Mouse (Mus musculus): ENCODE data around the gene Tmem51.
"Not testable (repeated sequence)": the region's sequence is repeated elsewhere in the genome, so short reads cannot be mapped to it uniquely, and the experiment has no call there.

Tmem51 gene

DNA sequence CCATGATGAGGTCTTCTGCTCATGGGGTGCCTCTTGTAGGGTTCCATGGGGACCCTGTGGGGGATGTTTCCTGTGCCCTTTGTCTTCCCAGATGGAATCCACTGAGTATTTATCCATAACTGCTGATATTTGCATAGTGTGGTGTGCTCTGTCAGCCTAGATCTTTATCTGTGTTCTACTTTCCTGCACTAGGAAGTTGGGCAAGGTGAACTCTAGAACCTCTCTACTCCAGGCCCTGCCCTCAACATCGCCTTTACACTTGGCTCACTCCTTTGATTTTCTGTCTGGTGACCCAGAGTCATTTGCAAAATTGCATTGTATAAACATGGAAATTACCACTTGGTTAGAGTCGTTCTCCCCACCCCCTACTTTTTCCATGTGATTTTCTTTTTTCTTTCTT is 59.6 kb downstream of the Tmem51 start:
- no peak for DNase-seq (ENCODE audit: low spot score in 2 of 2)

DNA sequence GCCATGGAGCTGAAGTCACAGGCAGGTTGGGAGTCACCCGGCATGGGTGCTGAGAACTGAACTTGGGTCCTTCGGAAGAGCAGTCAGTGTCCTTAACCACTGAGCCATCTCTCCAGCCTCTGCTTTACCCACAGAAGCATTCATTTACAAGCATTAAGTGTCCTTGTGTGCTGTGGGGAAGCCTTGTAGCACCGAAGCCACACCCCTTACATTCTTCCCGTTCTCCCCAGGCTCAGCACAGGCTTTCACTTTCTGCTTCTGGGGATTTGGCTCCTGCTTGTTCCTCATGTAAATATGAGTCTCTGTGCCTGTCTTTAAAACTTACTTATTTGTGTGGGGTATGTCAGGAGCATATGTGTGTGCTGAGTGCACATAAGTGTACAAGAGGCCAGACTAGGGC is 60.9 kb downstream of the Tmem51 start:
- DNase-seq (ENCODE audit: low spot score in 2 of 2): no peak

DNA sequence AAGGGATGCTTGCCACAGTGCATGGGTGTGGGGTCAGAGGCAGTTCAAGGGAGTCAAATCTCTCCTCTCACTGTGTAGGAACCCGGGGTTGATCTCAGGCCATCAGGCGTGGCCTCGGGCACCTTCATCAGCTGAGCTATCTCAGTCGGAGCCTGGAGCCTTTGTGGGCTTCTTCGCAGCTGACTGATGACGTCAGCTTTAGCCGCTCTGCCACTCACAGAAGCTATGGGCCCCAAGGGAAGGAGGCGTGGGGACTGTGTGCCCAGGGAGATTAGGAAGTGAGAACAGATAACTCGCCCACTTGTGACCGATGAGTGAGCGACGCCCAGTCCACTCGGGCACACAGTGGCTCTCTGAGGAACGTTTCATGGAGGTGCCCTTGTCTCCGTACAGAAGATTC is 66.4 kb downstream of the Tmem51 start:
- DNase-seq (ENCODE audit: low spot score in 2 of 2): no peak

DNA sequence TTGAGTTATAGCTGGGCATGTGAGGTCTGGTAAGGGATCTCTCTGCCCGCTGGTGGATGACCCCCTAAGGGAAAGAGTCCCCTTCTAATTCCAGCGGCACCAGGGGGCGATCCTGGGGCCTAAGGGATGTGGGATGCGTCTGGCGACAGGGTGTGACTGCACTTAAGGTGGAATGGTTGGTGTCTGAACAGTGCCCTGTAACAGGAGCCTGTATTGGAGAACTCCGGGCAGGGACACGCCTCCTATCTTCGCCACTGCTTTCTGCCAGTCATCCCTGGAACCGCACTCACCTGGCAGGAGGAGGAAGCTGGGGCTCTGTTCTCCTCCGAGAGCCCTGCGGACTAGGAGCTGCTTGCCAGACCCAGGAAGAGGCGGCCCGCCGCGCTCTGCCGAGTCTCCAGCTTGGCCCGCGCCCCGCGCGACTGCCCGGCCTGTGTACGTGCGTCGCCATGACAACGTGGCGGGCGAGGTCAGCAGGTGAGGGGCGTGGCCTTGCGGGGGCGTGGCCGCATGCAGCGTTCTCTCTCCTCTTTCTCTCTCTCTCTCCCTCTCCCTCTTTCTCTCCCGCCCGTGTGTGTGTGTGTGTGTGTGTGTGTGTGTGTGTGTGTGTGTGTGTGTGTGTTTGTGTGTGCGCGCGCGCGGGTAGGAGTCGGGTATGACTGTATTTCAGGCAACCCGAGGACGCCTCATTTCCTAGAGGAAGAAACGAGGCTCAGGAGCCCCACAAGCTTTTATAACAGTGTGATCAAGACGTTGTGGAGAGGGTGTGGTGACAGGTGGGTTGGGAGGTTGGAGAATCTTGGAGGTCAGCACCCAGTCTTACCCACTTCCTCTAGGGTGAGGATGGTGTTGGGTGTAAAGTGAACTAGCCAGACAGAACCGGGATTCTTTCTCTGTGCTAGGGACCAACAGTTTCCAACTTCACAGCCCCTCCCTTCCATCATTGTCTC is 69.2 kb downstream of the Tmem51 start, which contains the start of gene Fhad1:
Gene Fhad1, minus strand, starts transcription at position 424 of the 950 bp plus-strand sequence.
- peak; percentile 69 for DNase-seq (ENCODE audit: low spot score in 2 of 2)

DNA sequence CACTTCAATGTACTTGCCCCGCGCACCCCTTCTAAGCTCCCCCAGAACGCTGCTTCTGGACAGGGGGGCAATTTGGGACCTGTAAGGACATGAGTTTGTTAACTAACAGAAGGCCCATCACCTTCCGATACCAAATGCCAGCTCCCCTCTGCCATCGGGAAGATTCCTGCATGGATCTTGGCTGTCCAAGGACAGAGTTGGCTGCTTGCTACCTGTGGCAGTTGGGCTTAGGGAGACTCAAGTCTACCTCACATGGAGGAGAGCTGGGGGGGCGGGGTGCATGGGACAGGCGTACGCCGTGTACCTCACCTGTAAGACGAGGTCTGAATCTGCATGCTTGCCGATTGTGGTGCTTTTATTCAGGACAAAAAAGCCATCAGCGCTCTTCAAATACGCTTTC is 72.9 kb downstream of the Tmem51 start:
- DNase-seq (ENCODE audit: low spot score in 2 of 2): no peak

DNA sequence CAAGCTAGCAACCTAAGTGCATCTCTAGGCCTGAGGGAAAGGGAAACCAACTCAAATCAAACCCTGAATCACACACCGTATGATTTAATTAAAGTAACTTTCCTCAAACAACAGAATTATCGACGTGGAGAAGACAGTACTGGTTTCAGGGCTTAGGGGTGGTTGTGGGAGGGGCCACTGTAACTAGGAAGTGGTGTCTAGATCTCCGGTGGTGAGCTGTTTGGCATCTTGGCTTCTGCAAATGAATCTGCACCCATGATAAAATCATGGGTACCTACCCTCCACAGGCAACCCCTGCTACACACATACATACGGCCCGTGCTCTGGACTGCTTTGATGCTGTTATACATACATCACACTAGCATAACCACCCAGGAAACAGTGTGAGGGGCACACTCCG is 73.7 kb downstream of the Tmem51 start:
- no peak for DNase-seq (ENCODE audit: low spot score in 2 of 2)

DNA sequence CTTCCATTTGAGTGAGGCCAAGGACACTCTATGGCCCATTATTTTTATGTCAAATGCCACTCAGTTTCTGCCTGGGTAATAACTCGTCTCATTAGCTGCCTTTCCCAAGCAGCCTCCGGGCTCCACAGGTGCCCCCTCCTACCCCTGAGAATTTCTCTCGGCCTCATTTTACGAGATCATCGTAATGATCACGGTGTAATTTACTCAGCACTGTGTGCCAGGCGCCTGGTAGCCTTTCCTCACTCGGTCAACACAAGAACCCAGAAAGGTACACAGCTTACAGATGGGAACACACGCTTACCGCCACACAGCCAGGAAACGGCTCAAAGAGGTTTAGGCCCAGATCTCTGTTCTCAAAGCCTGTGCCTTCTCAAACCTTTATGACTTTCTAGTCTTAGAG is 75.9 kb downstream of the Tmem51 start:
- DNase-seq (ENCODE audit: low spot score in 2 of 2): no peak

DNA sequence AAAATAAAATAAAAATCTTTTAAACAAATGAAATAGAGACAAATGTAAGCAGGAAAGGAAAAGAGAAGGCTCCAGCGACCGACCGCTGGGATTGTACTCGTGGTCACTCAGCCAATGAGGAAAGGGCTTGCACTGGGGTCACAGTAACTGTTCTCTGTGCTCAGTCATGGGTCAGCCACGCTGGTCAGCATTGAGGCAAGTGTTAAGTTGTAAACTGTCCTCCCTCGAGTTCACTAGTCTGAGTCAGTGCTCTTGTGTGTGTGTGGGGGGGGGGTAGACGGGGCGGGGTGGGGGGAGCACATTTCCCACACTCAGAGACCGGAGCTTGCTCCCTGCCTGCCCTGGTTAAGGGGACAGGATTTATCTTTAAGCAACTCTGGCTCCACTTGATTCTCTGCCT is 83.5 kb downstream of the Tmem51 start:
- no peak for DNase-seq (ENCODE audit: low spot score in 2 of 2)

DNA sequence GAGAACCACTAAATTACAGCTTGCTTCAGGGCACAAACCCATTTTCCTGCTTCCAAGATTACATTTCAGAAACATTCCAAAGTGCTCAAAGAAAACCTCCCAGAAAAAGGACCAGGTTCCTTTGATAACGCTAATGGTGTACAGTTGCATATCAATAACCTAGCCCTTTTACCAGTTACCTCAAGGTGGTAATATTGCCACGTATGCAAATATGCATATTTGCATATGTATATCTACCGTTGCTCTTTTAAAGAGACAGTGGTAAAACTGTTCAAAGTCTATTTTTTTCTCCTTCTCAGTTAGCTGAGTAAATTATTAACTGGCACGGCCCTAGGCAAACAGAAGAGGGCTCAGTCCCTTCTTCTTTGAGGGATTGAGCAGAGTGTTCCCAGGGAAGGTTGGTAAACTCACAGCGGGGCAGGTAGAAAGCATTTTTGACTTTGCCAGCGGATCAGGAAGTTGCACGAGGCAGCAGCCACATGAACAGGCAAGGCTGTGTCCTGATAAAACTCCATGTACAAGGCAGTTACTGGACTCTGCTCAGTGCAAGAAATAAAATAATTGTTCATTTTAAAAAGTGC is 84.5 kb downstream of the Tmem51 start:
- DNase-seq (ENCODE audit: low spot score in 2 of 2): no peak

DNA sequence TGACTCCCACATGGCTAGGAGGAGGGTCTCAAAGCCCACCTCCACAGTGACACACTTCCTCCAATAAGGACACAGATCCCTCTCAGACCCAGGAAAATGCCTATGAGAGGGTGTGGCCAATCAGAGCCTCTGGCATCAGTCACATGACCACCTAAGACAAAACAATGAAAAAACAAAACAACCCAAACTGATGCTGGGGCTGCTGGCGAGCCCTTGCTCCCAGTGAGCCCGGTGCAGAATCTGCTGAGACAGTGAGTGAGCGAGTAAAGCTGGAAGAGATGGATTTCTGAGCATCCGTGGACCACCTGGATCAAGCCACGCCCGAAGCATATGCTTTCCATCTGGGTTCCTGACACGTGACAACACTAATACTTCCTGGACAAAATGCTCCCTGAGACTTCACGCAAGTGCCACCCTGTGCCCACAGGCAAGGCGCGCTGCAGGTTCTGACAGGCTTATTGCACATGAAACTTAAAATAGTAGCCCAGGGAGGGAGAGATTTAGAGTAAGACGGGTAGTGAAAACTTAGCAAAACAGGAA is 85.8 kb downstream of the Tmem51 start:
- DNase-seq (ENCODE audit: low spot score in 2 of 2): no peak

DNA sequence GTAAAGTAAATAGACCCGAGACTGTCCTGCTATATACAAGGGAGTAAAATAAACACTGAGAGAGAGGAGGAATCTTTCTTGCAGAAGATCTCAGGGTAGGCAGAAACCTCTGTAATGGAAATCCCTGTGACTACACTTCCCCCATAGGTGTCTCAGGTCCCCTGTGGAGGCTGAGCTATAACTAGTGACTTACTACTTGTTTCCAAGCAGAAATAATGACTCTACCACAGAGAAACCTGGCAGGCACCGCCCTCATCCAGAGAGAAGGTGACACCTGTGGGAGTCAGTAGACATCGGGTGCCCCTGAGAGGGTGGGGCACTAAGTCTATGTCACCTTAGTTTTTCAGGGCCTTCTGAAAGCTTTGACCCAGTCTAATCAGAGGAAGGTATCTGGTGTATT is 87.2 kb downstream of the Tmem51 start:
- DNase-seq (ENCODE audit: low spot score in 2 of 2): no peak

DNA sequence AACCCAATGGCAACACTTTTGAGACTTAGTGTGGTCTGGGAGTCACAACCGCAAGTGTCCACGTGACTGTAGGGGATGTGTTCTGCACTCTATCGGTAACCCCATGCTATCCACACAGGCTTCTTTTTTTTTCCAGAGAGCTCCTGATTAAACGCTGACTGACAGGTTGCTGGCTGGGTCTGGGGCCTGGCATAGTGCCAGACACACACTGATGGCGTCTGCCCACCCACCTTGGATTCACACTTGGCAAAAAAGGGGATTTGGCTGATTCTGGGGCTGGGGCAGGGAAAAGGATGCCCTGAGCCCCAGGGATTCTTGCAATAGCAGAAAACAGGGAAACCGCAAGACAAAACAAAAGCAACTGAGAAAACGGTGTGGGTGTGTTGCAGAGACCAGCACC is 88.0 kb downstream of the Tmem51 start:
- no peak for DNase-seq (ENCODE audit: low spot score in 2 of 2)

DNA sequence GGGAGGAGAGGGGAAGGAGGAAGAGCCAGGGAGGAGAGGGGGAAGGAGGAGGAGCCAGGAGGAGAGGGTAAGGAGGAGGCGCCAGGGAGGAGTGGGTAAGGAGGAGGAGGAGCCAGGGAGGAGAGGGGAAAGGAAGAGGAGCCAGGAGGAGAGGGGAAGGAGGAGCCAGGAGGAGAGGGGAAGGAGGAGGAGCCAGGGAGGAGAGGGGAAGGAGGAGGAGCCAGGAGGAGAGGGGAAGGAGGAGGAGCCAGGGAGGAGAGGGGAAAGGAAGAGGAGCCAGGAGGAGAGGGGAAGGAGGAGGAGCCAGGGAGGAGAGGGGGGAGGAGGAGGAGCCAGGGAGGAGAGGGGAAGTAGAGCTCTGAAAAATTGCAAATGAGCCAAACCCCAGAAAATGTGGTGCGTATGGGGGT is 90.0 kb downstream of the Tmem51 start:
- DNase-seq (ENCODE audit: low spot score in 2 of 2): not testable (repeated sequence)

DNA sequence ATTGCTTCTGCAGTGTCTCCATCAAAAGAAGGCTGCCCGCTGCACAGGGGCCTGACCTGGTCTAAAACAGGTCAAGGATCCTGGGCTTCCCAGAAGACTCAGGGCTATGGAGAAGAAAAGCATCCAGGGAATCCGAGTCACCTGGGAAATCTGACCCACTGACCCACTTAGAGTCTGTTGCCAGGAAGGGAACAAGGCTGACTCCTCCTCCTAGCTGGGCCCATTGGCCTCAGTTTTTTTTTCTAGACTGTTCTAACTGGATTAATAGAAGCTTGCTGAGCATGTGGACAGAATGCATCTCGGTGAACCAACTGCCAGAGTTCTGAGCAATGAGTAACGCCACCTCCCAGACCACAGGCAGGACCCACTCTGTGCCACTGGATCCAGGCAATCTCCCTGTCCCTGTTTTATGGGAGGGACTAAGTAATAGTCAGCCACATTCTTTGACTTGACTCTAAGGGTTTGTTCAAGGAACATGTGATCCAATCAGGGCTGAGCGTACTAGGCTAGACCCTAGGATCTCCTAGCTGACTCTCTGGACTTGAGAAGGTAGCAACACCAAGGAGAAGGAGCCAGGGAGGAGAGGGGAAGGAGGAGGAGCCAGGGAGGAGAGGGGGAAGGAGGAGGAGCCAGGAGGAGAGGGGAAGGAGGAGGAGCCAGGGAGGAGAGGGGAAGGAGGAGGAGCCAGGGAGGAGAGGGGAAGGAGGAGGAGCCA is 90.6 kb downstream of the Tmem51 start:
- no peak for DNase-seq (ENCODE audit: low spot score in 2 of 2)

DNA sequence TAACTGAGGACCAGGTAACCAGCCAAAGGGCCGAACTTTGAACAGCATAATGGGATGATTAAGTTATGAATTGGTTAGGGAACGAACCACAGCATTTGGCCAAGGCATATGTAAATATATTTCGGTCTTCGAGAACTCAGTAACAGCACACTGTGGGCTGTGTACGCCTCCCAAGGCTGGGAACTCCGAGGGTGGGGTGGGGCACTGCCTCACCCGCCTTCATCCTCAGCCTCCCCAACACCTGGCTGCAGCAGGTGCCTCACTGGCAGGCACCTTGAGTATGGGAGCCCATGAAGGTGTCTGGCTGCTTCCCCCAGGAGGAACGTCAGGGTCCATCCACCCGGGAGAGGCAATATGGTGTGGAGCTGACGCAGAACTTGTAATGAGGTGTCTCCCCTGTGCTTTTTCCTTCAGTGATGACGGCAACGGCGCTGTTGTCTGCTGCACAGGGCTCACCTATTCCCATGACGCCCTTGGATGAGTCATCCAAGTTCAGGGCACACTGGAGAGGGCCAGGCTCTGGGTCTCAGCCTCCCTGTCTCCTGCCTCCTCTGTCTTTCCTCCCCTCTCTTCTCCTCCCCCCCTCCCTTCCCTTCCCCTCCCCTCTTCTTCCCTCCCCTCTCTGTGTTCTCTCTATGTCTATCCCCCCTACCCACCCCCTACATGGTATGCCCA is 91.4 kb downstream of the Tmem51 start:
- DNase-seq (ENCODE audit: low spot score in 2 of 2): no peak

DNA sequence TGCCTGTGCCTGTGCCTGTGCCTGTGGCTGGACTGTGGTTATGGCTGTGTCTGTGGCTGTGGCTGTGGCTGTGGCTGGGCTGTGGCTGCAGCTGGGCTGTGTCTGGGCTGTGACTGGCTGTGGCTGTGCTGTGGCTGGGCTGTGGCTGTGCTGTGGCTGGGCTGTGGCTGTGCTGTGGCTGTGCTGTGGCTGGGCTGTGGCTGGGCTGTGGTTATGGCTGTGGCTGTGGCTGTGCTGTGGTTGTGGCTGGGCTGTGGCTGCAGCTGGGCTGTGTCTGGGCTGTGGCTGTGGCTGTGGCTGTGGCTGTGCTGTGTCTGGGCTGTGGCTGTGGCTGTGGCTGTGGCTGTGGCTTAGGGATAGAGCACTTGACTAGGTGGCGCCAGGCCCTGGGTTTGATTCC is 95.9 kb downstream of the Tmem51 start:
- no peak for DNase-seq (ENCODE audit: low spot score in 2 of 2)

DNA sequence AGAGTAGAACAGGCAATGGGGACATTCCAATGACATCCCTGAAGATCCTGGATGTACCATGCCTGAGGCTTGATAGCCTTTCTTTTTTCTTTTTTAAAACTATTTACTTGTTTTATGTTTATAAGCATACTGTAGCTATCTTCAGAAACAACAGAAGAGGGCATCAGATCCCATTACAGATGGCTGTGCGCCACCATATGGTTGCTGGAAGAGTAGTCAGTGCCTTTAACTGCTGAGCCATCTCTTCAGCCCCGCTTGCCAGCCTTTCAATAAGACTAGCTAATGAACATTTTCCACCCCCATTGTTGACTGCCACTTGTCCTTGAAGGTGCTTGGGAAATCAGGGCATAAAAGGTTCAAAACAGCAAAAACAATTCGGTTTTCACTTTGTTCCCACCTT is 100.4 kb downstream of the Tmem51 start:
- peak; percentile 65 to 69 for DNase-seq (ENCODE audit: low spot score in 2 of 2)

DNA sequence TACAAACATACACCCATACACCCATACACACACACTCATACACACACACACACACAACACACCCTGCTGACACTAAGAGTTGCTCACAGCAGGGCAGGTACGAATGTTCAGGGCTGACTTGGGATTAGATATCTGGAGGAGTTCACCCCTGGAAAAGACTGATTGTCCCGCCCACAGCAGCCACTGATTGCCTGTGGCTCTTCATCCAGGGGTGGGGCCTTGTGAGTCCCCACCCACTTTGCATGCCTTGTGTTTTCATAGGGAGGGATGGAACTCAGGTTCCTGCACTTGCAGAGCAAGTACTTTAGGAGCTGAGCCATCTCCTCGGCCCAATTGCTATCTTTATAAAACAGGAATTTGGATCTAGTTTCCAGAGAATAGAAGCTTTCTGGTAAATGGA is 102.6 kb downstream of the Tmem51 start:
- no peak for DNase-seq (ENCODE audit: low spot score in 2 of 2)
